Mouse (Mus musculus) liver, adult (tissue): ENCODE data around the gene Iqgap1.

Experiments used
- GATA4 ChIP-seq: IDR thresholded peaks from 2 replicates; pipeline ENCODE4 v1.6.1; 2014; ENCODE audit warnings: mild to moderate bottlenecking, low read length; ENCODE audit not compliant: insufficient replicate concordance

Gene Iqgap1

DNA sequence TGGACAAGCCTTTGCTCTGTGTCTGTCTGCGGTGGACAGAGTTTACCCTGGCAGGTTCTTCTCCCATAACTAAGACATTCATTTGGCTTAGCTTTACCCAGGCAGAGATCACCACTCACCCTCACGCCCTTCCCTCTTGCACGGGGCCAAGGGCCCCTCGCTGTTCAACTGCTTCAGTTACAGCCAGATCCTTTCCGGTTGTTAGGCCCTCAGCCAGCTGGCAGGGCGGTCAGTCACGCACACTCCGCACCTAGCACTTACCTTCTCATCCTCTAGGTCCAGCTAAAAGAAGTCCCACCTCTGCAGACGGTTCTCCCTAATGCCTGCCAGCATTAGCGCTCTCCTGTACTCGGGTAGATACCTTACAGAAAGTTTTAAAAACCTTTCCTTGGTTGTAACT is 92.8 kb downstream of the Iqgap1 start:
- no peak for TF ChIP-seq GATA4

DNA sequence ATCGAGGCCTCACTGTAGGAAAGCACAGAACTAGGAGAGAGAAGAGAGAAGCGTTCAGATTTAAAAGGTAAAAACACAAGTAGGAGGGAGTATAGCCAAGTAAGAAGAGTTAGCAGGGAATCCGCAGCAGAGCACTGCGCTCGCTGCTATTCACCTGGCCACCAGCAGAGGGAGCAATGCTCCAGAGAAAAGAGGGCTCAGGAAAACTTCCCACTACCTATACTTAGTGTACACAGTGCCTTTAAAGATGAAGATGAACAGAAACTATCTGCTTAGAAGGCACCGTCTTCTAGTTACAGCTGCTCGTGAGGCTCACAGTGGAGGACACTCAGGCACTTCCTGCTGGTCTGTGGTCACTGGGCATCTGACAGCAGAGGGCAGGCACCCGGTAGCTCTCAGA is 96.1 kb downstream of the Iqgap1 start:
- TF ChIP-seq GATA4: no peak

DNA sequence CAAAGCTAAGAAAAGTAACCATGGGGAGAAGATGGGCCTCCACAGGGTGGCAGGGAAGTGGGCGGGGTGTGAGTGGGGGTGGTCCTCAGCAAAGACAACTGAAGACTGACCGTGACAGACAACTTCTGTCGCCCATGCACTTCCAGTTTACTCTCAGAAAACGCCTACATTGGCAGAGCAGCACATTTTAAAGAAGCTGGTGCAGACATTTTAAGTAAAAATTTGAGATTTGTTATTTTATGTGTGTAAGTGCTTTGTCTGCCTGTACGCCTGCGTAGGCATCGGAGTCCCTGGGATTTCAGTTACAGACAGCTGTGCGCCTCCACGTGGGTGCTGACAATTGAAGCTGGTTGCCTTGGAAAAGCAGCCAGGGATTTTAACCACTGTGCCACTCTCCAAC is 104.7 kb downstream of the Iqgap1 start:
- no peak for TF ChIP-seq GATA4

DNA sequence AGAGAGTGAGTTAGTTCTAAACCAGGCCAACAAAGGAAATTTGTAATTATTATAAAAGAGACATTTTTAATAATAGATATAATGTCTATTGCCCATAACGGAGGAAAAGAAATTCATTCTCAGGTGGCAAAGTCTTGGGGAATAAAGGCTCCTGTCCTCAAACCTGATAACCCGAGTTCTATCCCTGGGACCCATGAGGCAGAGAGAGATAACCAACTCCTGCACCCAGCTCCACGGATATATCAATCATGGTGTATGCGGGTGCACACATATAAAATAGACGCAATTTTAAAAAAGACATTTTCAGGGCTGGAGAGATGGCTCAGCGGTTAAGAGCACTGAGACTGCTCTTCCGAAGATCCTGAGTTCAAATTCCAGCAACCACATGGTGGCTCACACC is 106.2 kb downstream of the Iqgap1 start:
- no peak for TF ChIP-seq GATA4

DNA sequence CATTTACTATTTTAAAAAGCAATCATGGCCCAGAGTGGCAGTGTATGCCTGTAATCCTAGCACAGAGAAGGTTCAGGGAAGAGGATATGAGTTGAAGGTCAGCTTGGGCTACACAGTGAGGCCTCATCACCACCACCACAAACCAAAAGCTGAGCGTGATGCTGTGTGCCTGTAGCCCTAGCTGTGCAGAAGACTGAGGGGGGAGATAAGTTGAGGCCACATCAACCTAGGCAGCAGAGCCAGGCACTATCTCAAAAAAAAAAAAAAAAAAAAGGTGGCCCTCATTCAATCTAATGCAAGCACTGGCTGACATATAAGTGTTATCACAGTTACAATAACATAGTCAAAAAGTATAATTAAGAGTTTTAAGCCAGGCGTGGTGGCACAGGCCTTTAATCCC is 106.7 kb downstream of the Iqgap1 start:
- TF ChIP-seq GATA4: no peak

DNA sequence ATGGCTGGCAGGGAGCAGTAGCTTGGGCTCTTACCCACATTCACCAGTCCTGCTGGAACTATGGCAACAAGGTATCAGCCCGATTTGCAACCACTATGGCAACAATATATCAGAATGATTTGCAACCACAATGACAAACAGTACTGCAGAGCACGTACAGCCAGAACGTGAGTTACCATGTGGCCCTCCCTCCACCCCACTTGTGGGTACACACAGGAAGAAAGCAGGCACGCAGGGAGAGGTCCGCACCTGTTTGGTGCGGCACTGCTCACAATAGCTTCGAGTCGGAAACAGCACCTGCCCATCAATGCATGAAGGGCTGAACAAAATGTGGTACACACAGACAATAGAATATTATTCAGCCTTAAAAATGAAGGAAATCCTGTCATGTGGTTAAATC is 107.3 kb downstream of the Iqgap1 start:
- TF ChIP-seq GATA4: no peak

DNA sequence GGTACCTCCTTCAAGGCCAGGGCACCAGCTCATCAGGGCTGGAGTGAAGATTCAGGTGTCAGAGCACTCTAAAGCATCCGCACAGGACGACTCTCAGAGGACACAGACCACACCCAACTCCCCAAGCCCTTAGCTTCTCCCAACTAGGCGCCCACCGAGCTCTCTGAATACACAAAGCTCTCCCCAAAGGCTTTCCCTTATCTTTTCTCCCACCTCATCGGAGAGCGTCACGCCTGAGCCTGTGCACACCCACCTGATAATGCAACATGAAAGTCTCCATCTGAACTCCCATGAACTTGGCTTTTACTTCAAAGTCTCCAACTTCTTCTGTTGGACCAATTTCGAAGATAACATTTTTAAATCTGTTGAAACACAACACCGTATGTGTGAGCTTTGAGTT is 109.0 kb downstream of the Iqgap1 start:
- TF ChIP-seq GATA4: no peak

DNA sequence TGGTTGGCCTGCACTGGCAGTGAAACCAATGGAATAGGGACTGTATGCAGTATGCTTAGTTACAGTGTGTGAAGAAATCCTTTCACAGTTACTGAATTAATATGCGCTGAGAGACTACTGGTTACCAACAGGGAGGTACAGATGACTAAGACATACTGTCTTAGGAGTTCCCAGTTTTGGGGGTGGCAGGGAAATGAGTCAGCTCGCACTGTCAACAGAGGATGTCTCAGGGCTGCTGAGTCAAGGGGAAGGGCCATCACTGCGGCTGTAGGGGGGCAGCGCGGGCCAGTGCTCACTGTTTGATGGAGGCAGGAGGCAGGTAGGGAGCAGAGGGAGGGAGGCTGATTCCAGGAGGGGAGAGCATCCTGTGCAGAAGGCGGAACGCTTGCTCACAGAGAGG is 110.5 kb downstream of the Iqgap1 start:
- TF ChIP-seq GATA4: no peak

DNA sequence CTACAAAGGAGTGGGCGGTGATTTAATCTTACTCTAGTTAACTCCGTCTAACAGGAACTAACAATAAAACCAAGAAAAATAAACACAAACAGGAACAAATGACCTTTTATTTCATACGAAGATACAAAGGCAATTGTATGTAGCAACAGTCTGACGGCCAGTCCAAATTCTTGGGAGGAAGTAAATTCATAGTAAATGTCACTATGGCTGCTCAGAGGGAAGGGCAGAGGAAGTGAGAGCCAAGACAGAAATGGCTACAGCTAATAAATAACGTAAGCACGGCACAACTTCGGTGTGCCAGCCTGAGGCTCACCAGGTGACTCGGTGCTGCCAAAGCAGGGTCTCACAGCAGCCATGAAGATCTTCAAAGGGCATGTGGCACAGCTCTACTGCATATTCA is 114.3 kb downstream of the Iqgap1 start:
- no peak for TF ChIP-seq GATA4

DNA sequence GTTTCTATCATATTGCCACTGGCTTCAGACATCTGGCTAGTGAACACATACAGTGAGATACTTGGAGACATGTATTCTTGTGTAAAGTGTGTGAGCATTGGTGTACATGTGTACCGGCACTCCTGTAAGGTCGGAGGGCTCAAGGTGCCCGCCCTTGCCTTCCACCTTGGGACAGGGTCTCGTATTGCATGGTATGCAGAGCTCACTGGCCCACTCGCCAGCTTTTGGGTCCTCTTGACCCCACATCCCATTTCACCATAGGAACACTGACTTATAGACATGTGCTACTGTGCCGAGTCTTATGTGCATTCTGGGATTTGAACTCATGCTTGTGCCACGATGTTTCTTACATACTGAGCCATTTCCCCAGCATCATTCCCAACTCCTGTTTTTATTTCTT is 115.4 kb downstream of the Iqgap1 start:
- TF ChIP-seq GATA4: no peak

DNA sequence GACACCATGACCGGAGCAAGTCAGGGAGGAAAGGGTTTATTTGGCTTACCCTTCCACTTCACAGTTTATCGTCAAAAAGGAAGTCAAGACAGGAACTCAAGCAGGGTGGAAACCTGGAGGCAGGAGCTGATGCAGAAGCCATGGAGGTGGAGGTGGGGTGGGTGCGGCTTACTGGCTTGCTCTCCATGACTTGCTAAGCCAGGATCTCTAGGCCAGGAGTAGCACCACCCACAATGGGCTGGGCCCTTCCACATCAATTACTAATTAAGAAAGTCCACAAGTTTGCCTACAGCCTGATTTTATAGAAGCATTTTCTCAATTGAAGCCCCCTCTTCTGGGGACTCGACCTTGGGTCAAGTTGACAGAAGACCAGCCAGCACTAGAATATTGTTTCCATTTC is 121.7 kb downstream of the Iqgap1 start:
- no peak for TF ChIP-seq GATA4

DNA sequence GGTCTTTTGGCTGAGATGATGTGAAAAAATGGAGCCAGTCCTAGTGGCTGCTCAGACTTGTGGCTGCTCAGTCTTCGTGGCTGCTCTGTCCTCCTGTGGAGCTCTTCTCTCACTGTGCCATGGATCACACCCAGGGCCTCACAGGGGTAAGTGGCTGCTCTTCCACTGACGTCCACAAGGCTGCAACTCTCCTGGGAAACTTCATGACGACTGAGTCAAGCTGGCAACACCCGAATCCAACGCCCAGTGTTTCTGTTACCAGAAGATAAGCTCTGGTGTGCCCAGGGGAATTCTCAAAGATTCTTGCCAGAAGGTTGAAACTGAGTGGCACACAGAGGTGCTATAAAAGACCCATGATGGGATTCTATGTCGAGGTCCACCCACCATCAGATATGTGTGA is 123.3 kb downstream of the Iqgap1 start:
- TF ChIP-seq GATA4: no peak

DNA sequence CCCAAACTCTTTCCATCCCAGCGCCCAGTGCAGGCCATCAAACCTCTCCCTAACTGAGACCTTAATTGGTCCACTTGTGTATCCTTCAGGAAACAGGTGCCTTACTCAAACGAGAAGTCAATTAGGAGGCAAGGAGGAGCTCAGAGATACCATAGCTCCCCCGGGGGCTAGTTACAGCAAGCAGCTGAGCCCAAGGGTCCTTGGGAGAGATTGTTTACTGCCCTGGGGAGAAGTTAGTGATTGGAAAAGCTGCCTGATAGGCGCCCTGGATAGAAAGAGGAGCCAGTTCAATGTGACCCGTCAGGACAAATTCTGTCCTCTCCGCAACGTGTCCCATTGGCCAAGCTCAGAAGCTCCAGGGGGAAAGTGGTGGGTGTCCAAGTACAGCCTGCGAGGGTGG is 126.1 kb downstream of the Iqgap1 start:
- no peak for TF ChIP-seq GATA4

DNA sequence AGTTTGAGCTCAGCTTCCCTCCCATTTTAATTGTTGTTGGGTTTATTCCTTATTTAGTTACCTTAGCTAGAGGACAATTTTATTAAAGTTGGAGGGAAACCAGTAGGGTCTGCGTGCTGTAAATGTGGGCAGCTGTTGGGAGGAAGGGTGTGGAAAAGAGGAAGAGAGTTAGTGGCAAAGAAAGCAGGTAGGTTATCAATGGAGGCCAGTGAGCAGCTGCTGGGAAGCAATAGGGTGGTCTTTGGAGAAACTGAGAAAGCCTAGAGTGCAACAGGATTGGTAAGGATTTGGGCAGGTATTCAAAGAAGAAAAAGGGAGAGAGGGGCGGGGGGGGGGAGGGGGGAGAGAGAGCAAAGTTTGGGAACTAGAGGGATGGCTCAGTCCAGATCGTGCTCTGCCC is 126.8 kb downstream of the Iqgap1 start:
- TF ChIP-seq GATA4: no peak

DNA sequence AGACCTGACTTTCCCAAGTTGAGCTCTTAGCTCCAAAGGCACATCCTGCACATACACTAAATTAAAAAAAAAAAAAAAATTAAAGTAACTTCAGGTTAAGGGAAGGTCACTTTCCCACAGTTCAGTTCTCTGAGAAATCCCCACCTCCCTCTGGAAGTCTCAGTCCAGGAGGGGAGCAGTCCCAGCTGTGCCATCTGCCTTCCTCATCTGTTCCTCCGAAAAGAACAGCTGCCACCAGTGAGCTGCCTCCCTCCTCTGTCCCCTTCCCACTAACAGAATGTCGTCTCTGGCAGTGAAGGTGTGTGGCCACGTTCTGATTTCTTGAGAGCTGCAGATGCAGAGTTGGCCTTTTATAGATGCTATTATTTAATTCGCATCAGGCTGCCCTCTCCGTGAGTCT is 127.9 kb downstream of the Iqgap1 start:
- TF ChIP-seq GATA4: no peak

DNA sequence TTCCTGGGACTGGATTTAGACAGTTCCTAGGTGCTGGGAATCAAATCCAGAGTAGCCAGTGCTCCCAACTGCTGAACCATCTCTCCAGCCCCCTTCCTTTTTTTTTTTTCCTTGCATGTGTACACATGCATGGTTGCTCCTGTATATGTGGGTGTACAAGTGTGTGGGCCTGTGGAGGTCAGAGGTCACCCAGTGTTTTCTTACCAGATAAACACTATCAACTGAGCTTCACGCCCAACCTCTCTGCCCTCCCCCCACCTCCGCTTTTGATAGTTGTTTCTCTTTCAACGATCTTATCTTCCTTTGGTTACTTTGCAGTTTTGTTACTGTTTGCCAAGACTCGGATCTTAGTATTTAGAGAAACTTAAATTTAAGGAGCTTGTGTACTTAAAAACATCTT is 128.9 kb downstream of the Iqgap1 start:
- no peak for TF ChIP-seq GATA4

DNA sequence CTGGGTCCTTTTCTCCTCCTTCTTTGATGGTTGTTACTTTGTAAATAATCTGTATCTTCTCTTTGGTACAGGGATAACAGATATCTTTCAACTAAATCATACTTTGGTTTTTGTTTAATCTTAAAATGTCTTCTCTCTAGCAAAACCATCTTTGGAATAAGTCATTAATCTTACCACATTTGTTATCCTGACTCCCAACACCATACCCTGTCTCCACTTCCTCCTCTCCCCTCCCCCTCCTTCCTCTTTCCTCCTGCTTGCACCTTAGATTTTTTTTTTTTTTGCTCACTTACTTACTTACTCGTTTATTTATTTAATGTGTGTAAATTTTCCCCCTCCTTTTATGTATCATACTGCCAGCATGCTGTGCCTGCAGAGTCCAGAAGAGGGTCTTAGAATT is 129.4 kb downstream of the Iqgap1 start:
- TF ChIP-seq GATA4: no peak

DNA sequence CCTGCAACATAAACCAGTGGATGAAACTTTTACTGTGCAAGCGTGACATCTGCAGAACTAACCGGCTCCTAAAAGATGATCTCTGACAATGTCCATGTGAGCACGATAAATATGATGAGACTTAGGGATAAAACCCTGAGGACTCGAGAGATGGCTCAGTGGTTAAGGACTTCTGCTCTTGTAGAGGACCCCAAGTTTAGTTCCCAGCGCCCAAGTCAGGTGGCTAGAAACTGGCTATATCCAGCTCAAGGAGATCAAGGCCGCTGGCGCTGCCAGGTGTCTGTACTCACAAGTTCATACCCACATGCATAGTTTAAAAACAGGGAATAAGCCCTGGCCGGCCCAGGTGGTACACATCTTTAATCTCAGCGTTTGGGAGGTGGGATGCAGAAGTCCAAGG is 133.3 kb downstream of the Iqgap1 start:
- TF ChIP-seq GATA4: no peak

DNA sequence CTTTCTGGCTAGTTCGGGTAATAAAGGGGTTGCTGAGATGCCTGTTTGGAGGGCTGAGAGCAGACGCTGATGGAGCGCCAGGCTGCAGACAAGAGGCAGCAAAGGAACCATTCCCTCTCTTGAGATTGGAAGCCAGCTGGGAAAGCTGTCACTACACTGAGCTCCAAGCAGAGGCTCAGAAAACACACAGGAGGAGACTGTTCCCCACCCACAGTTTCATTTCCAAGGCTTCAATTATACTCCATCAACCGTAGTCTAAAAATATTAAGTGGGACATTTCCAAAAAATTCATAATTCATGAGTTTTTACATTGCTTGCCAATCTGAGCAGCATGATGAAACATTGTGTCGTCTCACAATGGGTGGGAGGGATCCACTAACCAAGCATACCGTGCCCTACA is 134.6 kb downstream of the Iqgap1 start:
- TF ChIP-seq GATA4: no peak

DNA sequence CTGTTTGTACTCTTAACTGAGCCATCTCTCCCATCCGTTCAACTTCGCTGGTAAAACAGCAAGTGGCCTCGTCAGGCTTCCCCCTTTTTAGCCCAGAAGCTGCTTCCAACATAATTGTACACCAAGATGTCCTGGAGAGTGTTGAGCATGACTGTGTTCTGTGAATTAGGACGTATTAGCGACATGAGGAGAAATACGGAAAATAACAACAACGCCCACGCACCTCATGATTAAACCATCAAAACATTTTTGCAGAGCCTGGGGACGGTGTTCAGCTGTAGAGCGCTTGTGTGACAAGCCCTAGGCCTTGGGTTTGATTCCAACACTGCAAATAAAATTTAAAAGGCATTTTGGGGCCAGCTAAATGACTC is 136.6 kb downstream of the Iqgap1 start:
- TF ChIP-seq GATA4: no peak
